Mouse (Mus musculus): ENCODE data around the gene Oscar.

- TF ChIP-seq GATA1 (IDR thresholded peaks at IDR 0.05; ENCODE audit: borderline replicate concordance, low read length) (no peak), FLI1 (IDR thresholded peaks at IDR 0.05; ENCODE audit: low read length) (no peak)
Measured at GRCm38 (mm10) chr7:3580029-3580428, 35.9 kb downstream of the Oscar start.
